Mouse (Mus musculus) midbrain, embryonic 16.5 days (tissue): Measurements from ENCODE around the gene Tmod3. TPM values are rescaled to one million over a fixed set of nuclear protein-coding genes. Genes with fewer than 3 reads are reported as not detected.
A peak's percentile ranks its signal among the peaks of the same experiment; 100 is the strongest.

ENCODE experiments used
- ATAC-seq: fragments of 200-750 bp; cut with Nextera tagmentation; 2 replicates; pipeline ENCODE4 v1.8.0; 2017; ENCODE audit warnings: moderate TSS enrichment
- H3K27ac ChIP-seq: fragments of 300-500 bp; sonication (generic); 2 replicates; pipeline ENCODE4 v1.5.1; 2014; ENCODE audit warnings: mild to moderate bottlenecking, low read length, mixed read lengths
- H3K27me3 ChIP-seq: fragments of 300-500 bp; sonication (generic); 2 replicates; pipeline ENCODE4 v1.6.1; 2014; ENCODE audit warnings: low read depth, low read length, mixed read lengths; ENCODE audit not compliant: control insufficient read depth, insufficient read depth
- H3K36me3 ChIP-seq: fragments of 300-500 bp; sonication (generic); 2 replicates; pipeline ENCODE4 v1.6.1; 2014; ENCODE audit warnings: mild to moderate bottlenecking, low read length, moderate library complexity, mixed read lengths; ENCODE audit not compliant: control insufficient read depth, insufficient read depth
- H3K4me1 ChIP-seq: fragments of 300-500 bp; sonication (generic); 2 replicates; pipeline ENCODE4 v1.6.1; 2014; ENCODE audit warnings: mild to moderate bottlenecking, low read length, mixed read lengths; ENCODE audit not compliant: control insufficient read depth, insufficient read depth
- H3K4me2 ChIP-seq: fragments of 300-500 bp; sonication (generic); 2 replicates; pipeline ENCODE4 v1.6.1; 2014; ENCODE audit warnings: mild to moderate bottlenecking, low read length, mixed read lengths
- H3K4me3 ChIP-seq: fragments of 300-500 bp; sonication (generic); 2 replicates; pipeline ENCODE4 v1.5.1; 2014; ENCODE audit warnings: low read depth, mild to moderate bottlenecking, low read length, moderate library complexity, mixed read lengths
- H3K9ac ChIP-seq: fragments of 300-500 bp; sonication (generic); 2 replicates; pipeline ENCODE4 v1.6.1; 2014; ENCODE audit warnings: low read depth, low read length, mixed read lengths
- H3K9me3 ChIP-seq: fragments of 300-500 bp; sonication (generic); replicated peaks from 2 replicates; pipeline ENCODE4 v1.6.1; 2014; ENCODE audit warnings: mild to moderate bottlenecking, low read length, mixed read lengths; ENCODE audit not compliant: control insufficient read depth, poor library complexity, severe bottlenecking
- WGBS: fragments of 180-500 bp; shearing (Covaris S2); extraction: QIAGEN DNeasy Blood & Tissue Kit; methylation state at CpG from one replicate; pipeline ENCODE4 v1.1.7; 2014; 5-methylcytosine and 5-hydroxymethylcytosine counted together
- polyA plus RNA-seq: library from polyadenylated mRNA; unstranded; fragments of >200 nt; fragmentation: Nextera tagmentation; extraction: Ambion mirVana; gene quantifications from 2 replicates; pipeline ENCODE4 v1.2.1, GENCODE M21; 2015

Tmod3 gene
- polyA plus RNA-seq, 1 experiment from 2014 or later, result 78.0 TPM

DNA sequence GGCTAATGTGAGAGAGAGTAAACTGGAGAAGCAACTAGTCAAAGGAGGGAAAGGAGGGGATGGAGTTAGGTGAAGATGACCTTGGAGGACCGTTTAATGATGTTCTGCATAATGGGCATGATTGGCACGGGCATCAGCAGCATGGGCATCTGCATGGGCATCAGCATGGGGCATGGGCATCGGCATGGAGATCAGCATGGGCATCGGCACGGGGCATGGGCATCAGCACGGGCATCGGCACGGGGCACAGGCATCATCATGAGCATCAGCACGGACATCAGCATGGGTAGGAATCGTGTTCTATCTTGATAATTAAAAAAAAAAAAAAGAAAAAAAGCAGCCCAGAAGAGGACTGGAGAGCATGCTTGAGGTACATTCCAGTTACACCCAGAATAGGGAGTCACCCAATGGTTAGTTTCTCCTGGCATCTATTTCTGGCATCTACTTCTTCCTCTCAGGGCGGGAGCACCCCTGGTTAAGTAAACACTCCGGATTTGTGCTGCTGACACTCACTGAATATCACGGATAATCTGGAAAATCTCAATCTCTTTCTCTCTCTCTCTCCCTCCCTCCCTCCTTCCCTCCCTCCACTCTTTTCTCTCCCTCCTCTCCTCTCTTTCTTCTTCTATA, 1.7 kb upstream of the Tmod3 start:
- Histone ChIP-seq H3K9ac (no peak overlapping the region), H3K4me1 (peaks cover 16% of the 10 kb centered on the region)

DNA sequence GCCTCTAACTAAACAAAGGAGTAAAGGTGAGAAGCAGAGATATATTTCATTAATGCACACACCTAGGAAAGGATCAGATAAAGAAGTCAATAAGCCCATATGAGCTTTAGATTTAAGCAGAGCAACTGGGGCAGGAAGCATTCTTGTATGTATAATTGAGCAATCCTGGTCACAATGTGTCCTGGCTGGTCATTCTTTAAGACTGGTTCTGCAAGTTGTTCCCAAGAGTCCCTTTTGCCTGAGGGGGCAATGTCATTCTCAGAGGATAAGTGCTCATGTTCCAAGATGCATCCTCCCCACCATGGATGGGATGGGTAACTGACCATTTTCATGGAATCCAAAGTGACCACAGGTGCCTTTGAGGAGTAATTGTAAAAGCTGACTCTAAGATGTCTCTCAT, 896 bp upstream of the Tmod3 start:
- no peaks in the 10 kb centered on the region for H3K9me3 ChIP-seq
- no peaks in the 10 kb centered on the region for H3K27me3 ChIP-seq
- peaks cover 16% of the 10 kb centered on the region for H3K4me1 ChIP-seq
- peak overlapping the region; percentile 91 for H3K4me2 ChIP-seq
- H3K9ac ChIP-seq, result no peak overlapping the region
- no peak for ATAC-seq
- H3K27ac ChIP-seq, result no peak overlapping the region
- no peak overlapping the region; the same call in 1 of the 2 replicates for H3K4me3 ChIP-seq
- no peaks in the 10 kb centered on the region for H3K36me3 ChIP-seq

More for the DNA sequence above, 1.7 kb upstream of the Tmod3 start:
- no peak overlapping the region for H3K4me3 ChIP-seq
- no peak overlapping the region for H3K4me2 ChIP-seq
- no peak for ATAC-seq
- no peaks in the 10 kb centered on the region for H3K36me3 ChIP-seq
- no peaks in the 10 kb centered on the region for H3K27me3 ChIP-seq
- H3K9me3 ChIP-seq, result no peaks in the 10 kb centered on the region
- no peak overlapping the region for H3K27ac ChIP-seq
- WGBS, result 83% methylated on average over 13 of the region's 13 CpGs

- H3K27me3 ChIP-seq, result no peaks in the 10 kb centered on the region
- ATAC-seq, result peak; percentile 87
- peak overlapping the region; percentile 91 for H3K4me2 ChIP-seq
- no peaks in the 10 kb centered on the region for H3K9me3 ChIP-seq
- H3K36me3 ChIP-seq, result no peaks in the 10 kb centered on the region
- H3K4me1 ChIP-seq, result peaks cover 16% of the 10 kb centered on the region
- peak overlapping the region; percentile 97 for H3K4me3 ChIP-seq
- WGBS, result under 1% methylated on average over 46 of the region's 47 CpGs
- peak overlapping the region; percentile 86 for H3K9ac ChIP-seq
- H3K27ac ChIP-seq, result peak overlapping the region; percentile 78
These were observed 495 bp downstream of the Tmod3 start for GRCm38 (mm10) chr9:75558812-75559511.

GRCm38 (mm10) chr9:75558360-75558759, 1.1 kb downstream of the Tmod3 start:
- H3K36me3 ChIP-seq, result no peaks in the 10 kb centered on the region

DNA sequence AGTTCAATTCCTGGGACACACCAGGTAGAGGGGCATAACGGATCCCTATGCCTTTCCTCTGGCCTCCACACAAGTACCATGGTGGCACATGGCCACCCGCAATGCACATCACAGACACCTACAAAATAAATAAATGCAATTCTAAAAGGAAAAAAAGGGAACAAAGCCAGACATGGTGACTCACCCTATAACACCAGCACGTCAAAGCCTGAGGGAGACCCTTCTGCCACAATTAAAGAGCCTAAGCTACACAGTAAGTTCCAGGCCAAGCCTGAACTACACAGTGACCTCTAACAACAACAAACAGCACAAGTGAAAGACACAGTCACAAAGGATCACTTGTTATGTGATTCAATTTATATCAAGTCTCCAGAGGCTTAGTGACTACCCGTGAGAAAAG, 5.7 kb downstream of the Tmod3 start:
- ATAC-seq, result no peak
- Histone ChIP-seq H3K4me2 (no peak overlapping the region), H3K36me3 (no peaks in the 10 kb centered on the region), H3K9me3 (0 out of 2 replicates have a peak, but pooled peaks cover 3% of the 10 kb centered on the region), H3K4me1 (peaks cover 20% of the 10 kb centered on the region), H3K9ac (no peak overlapping the region), H3K4me3 (no peak overlapping the region), H3K27ac (no peak overlapping the region), H3K27me3 (no peaks in the 10 kb centered on the region)
- WGBS, result 74% methylated on average over 4 of the region's 4 CpGs

More at GRCm38 (mm10) chr9:75558360-75558759, 1.1 kb downstream of the Tmod3 start:
- 27% methylated on average over 3 of the region's 3 CpGs for WGBS
- H3K27me3 ChIP-seq, result no peaks in the 10 kb centered on the region
- H3K4me1 ChIP-seq, result peaks cover 16% of the 10 kb centered on the region
- H3K4me2 ChIP-seq, result peak overlapping the region; percentile 91
- peak overlapping the region; percentile 97 for H3K4me3 ChIP-seq
- no peaks in the 10 kb centered on the region for H3K9me3 ChIP-seq
- H3K27ac ChIP-seq, result no peak overlapping the region
- H3K9ac ChIP-seq, result peak overlapping the region; percentile 86
- no peak for ATAC-seq

DNA sequence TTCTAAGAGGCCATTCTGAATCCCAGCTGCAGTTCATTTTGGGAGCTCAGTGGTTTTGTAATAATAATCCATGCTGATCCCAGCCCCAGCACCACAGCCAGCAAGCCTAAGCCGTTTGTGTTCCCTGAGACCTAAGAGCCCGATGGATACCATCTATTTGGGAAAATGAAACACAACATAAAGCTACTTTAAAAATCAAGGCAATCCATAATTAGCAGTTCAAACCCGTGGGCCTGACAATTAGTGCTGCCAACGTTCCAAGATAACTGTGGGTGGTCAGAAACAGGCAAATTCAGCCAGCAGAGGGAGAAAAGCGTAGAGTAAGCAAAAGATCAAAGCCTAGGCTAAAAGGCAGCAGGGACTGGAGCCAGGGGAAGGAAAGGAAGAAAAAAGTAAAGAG, 8.1 kb downstream of the Tmod3 start:
- Histone ChIP-seq H3K9ac (no peak overlapping the region), H3K36me3 (no peaks in the 10 kb centered on the region), H3K4me1 (0 out of 2 replicates have a peak, but pooled peaks cover 5% of the 10 kb centered on the region), H3K9me3 (0 out of 2 replicates have a peak, but pooled peaks cover 3% of the 10 kb centered on the region), H3K27me3 (no peaks in the 10 kb centered on the region), H3K4me3 (no peak overlapping the region), H3K27ac (no peak overlapping the region), H3K4me2 (no peak overlapping the region)
- no peak for ATAC-seq
- 47% methylated on average over 5 of the region's 5 CpGs for WGBS

DNA sequence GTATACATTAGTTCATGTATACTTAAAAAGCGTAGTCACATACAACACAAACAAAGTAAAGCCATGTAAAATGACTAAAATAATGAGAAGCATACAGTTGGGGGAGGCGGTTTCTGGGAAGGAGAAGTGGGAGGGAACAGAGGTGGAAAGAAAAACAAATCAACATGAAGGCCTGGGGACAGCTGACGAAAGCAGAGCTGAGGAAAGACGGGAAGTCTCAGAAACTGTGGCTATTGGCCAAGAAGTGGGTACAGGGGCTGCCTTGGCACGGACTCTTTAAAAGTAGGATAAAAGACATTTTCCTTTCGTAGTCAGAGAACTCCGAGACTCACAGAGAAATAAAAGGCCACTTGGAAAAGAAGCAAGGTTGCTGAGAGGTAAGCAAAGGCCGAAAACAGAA, 10.4 kb downstream of the Tmod3 start:
- H3K27ac ChIP-seq, result no peak overlapping the region
- 75% methylated on average over 8 of the region's 8 CpGs for WGBS
- H3K27me3 ChIP-seq, result no peaks in the 10 kb centered on the region
- H3K36me3 ChIP-seq, result no peaks in the 10 kb centered on the region
- no peak for ATAC-seq
- H3K4me2 ChIP-seq, result no peak overlapping the region
- H3K4me1 ChIP-seq, result 0 out of 2 replicates have a peak, but pooled peaks cover 5% of the 10 kb centered on the region
- no peak overlapping the region for H3K4me3 ChIP-seq
- H3K9ac ChIP-seq, result no peak overlapping the region
- 0 out of 2 replicates have a peak, but pooled peaks cover 3% of the 10 kb centered on the region for H3K9me3 ChIP-seq

DNA sequence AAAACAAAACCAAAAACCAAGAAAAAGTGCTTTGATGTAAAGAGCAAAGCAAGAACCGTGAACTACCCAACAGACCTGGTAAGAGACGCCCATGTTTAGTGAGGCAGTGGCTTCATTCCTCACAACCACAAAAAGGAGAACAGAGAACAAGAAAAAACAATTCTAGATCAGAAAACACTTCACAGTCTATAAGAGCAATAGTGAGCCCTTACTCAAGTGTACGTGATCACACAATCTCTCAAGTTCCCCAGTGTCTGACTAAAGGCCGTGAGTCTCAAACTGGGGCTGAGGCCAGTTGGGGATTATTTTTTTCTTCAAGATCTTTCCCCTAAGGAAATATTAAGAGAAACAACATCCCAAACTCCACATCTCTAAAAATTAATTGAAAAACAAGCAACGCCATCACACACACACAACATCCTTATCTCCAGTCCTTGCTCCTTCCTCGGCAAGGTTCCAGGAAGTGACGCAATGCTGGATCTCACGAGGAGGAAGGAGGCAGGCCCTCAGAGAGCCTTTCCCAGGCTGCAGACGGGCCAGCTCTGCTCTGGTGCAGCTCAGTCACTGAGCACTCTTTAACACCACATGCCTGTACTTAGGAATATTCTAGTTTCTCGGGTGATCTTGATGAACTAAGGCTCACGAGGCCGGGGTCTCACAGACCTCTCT, 12.4 kb downstream of the Tmod3 start:
- no peak overlapping the region for H3K4me3 ChIP-seq
- 0 out of 2 replicates have a peak, but pooled peaks cover 2% of the 10 kb centered on the region for H3K4me1 ChIP-seq
- 91% methylated on average over 12 of the region's 12 CpGs for WGBS
- no peaks in the 10 kb centered on the region for H3K36me3 ChIP-seq
- H3K4me2 ChIP-seq, result no peak overlapping the region
- no peak overlapping the region for H3K9ac ChIP-seq
- ATAC-seq, result no peak
- no peaks in the 10 kb centered on the region for H3K27me3 ChIP-seq
- 0 out of 2 replicates have a peak, but pooled peaks cover 3% of the 10 kb centered on the region for H3K9me3 ChIP-seq
- no peak overlapping the region for H3K27ac ChIP-seq

GRCm38 (mm10) chr9:75545514-75545913, 13.9 kb downstream of the Tmod3 start:
- WGBS, result 90% methylated on average over 8 of the region's 8 CpGs
- 0 out of 2 replicates have a peak, but pooled peaks cover 1% of the 10 kb centered on the region for H3K9me3 ChIP-seq
- H3K27me3 ChIP-seq, result no peaks in the 10 kb centered on the region
- H3K4me1 ChIP-seq, result no peaks in the 10 kb centered on the region
- H3K9ac ChIP-seq, result no peak overlapping the region
- no peaks in the 10 kb centered on the region for H3K36me3 ChIP-seq
- no peak overlapping the region for H3K27ac ChIP-seq
- no peak overlapping the region for H3K4me2 ChIP-seq
- ATAC-seq, result no peak
- H3K4me3 ChIP-seq, result no peak overlapping the region
